Mouse (Mus musculus) 416B (cell line): ENCODE data around the gene Pard3b.
A peak's percentile ranks its signal among the peaks of the same experiment; 100 is the strongest.

Source experiments
- DNase-seq: peaks from one replicate; pipeline ENCODE4 v3.0.0; 2011; ENCODE audit warnings: low read depth

The Pard3b gene

GRCm38 (mm10) chr1:61751008-61751407 lies 112.4 kb downstream of the Pard3b start:
- DNase-seq = no peak

DNA sequence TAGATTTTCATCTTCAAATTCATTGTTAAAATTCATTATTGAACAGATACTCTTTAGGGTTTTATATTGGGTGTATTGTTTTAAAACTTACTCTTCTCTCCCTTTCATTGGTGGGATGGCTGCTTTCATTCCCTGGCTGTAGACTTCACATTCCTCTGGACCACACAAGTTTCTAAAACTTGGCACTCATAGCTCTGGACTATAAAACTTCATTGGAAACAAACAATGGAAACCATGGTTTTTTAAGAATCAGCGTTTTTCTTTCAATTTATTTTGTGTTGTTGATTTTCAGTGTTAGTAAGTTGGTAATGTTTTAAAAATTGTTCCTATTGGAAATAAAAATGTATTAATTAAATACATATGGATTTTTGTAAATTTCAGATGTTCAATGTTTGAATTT lies 118.1 kb downstream of the Pard3b start:
- DNase-seq = no peak

DNA sequence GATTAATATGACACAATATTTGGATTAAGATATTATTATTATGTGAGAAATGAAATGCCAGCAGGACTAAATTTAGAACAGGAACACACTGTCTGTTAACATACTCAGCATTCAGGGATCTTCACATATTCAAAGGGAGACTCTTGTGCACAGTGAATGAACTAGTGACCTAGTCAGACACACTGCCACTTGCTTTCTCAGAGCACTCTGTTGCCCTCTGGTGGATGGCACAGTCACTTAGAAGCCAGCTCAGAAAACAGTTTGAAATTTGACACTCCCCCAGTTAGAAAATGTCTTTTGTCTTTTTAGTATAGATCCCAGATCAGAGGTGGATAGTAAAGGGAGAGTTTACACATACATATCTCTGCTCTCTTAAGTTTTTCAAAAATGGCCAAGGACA lies 132.6 kb downstream of the Pard3b start:
- peak; percentile 69 for DNase-seq

DNA sequence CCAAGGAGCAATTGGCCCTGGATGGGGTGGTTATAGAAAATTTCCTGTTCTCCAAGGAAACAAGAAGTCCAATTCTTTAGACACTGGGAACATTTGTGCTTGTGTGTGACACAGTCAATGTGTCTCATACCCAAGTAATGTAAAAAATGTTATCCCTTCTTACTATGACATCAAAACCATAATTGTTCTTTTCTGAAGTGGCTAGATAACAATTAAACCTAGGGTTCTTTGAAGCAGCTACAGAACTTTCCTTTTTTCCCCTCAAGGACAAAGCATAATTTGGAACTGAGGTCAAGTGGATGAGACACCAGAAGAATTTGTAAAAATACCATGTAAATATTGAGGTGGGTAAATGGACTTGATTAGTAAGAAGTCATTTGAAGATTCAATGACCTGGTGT lies 140.1 kb downstream of the Pard3b start:
- no peak for DNase-seq

DNA sequence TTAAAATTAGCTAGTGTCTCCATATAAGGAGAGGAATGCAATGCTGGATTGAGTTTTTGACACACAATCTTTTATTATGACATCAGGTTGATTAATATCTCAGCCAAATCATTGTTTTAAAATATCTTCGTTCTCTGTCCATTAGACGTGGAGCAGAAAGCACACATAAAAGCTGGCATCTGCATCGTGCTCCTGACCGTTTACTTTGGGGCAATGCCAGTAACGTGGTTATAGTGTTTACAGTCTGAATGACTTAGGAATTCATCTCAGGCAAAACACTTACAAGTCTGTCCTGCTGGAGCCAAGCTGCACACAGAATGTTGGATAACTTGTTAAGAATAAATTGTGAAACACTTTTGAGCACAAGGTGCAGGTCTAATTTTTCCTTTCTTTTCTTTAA lies 141.3 kb downstream of the Pard3b start:
- DNase-seq = no peak

DNA sequence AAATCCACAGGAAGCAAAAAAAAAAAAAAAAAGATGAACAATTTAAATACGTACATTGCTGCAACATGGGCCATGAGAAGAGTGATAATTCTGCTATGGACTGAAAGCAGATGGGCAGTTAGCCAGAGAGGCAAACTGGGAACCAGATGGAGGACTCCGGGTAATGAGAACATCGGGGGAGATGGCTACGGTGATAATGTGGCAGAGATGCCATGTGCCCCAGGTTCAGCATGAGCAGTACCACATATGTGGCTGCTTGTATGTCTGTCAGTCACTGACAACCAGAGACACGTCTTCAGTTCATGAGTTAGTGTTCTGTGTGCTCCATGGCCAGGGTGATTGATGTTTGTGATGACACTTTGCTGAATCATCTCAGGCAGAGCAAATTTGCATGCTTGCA lies 157.7 kb downstream of the Pard3b start:
- no peak for DNase-seq

DNA sequence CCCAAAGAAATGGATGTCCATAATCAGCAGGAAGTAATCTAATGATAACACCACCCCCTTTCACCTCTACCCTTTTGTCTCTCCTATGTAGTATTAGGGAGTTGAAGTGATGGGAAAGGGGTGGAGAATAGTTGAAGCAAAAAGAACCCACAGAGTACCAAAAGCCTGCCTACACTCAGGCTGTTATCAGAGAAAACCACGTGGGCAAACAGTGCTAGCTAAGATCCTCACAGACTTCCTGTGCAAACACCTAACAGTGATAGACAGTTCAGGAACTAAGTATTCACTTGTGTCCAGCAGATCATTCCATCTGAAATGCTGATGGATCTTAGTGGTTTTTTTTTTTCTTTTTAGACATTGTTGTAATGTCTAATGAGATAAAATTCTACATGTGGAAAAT lies 181.6 kb downstream of the Pard3b start:
- DNase-seq = no peak

- DNase-seq = no peak
Measured at GRCm38 (mm10) chr1:61825560-61826191, 187.1 kb downstream of the Pard3b start.

GRCm38 (mm10) chr1:61837006-61837544 lies 198.5 kb downstream of the Pard3b start:
- no peak for DNase-seq

DNA sequence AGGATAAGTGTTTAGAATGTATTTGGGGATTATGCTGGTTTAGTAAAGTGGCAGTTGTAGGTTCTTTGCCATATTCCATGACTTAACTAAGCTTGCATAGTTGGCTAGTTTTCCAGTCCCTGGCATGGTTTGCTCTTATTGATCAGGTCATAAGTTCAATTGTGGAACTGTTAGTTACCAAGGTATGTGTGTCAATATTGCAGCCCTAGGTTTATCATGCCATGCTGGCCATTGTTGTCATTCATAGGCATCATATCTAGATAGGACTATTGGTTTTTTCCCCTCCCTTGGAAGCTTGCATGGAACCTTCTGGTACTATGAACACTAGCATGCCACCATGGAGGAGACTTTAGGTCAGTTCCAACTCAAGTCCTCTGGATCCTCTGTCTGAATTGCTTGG lies 208.0 kb downstream of the Pard3b start:
- no peak for DNase-seq

GRCm38 (mm10) chr1:61849029-61849714 lies 210.5 kb downstream of the Pard3b start:
- DNase-seq = no peak

- DNase-seq = no peak
Measured at GRCm38 (mm10) chr1:61850471-61850870, 211.8 kb downstream of the Pard3b start.

DNA sequence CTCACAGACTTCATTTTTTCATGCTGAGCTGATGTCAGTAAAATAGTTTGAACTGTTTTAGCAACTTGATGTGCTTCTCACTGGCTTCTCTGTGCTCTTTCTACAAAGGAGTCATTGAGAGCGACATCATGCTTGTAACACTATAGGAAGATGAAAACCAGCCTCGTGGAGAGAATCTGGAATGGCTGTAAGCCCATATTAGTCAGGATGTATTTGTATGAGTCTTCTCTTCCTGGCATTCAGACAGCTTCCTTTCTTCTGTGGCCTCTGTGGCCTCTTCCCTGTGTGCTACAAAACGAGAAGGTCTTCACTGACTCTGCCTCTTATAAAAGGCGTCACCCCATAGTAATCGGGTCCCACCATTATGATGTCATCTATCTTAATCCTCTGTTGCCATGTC lies 212.6 kb downstream of the Pard3b start:
- no peak for DNase-seq

- no peak for DNase-seq
Measured at GRCm38 (mm10) chr1:61867286-61868082, 228.9 kb downstream of the Pard3b start.

GRCm38 (mm10) chr1:61874875-61875274 lies 236.3 kb downstream of the Pard3b start:
- DNase-seq = no peak

GRCm38 (mm10) chr1:61879706-61880470 lies 241.3 kb downstream of the Pard3b start:
- no peak for DNase-seq

- no peak for DNase-seq
Measured at GRCm38 (mm10) chr1:61896048-61896447, 257.4 kb downstream of the Pard3b start.

DNA sequence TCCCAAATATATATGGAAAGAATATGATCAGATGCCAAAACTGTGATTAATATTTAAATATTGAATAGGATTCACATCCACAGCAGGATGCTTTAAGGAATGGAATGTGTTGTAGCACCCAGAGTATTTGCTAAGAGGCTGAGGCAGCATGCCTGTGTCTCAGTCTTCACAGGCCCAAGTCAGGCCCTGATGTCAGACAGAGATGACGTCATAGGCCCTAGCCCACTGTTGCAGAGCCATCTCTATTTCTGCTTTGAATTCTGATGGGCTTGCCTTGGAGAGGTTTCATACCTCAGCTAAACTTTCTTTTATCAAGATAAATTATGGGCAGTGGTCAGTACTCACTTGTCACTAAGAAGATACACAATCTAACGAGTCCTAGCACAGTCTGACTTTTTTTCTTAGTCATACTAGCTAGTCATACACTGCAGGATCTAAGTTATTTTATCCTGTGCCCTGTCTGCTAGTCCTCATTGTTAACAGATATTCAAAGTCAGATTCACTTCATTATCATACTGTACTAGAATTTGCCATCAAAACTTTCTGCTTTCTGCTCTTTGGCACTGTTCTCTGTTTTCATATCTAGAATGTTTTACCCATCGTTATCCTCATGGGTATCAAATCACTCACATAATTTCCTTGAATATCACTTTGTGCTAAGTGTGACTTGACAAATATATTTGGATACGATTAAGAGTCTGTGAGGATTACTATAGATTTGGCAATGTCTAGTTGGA lies 264.8 kb downstream of the Pard3b start:
- DNase-seq = no peak

DNA sequence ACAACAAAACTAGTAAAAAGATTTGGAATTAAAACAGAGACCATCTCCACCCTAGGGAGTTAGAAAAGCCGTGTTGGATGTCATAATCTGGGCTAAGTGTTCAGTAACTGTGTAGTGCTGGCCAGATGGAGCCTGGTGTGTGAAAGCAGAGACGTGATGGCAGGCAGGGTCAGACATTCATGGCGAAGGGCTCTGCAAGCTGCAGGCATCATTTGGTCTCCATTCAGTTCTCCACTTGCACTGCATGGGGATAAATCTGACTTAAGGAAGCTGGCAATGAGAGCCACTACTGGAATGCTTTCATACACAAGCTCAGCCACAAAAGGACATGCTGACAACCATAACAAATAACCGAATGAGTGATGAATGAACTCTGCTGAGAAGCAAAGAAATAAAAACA lies 265.4 kb downstream of the Pard3b start:
- no peak for DNase-seq

- no peak for DNase-seq
Measured at GRCm38 (mm10) chr1:61912931-61913330, 274.3 kb downstream of the Pard3b start.

- DNase-seq = peak; percentile 10
Measured at GRCm38 (mm10) chr1:61924958-61925357, 286.3 kb downstream of the Pard3b start.
